Mouse (Mus musculus) kidney, postnatal 0 days (tissue): ENCODE measurements around the gene Sfta2. TPM values are rescaled to one million over a fixed set of nuclear protein-coding genes. Genes with fewer than 3 reads are reported as not detected.
A peak's percentile ranks its signal among the peaks of the same experiment; 100 is the strongest.

Experiments
- ATAC-seq: fragments of 200-750 bp; cut with Nextera tagmentation; replicated peaks from 2 replicates; pipeline ENCODE4 v1.8.0; 2017; ENCODE audit warnings: low read depth, moderate number of reproducible peaks, moderate TSS enrichment, moderate library complexity; ENCODE audit not compliant: low FRiP score
- DNase-seq: peaks from one replicate; pipeline ENCODE4 v3.0.0-alpha.2; 2016; ENCODE audit warnings: low spot score
- H3K27ac ChIP-seq: fragments of 300-500 bp; sonication (generic); 2 replicates; pipeline ENCODE4 v1.5.1; 2014; ENCODE audit warnings: mild to moderate bottlenecking
- H3K27me3 ChIP-seq: fragments of 300-500 bp; sonication (generic); 2 replicates; pipeline ENCODE4 v1.6.1; 2014; ENCODE audit warnings: low read length, mixed read lengths; ENCODE audit not compliant: insufficient read depth
- H3K36me3 ChIP-seq: fragments of 300-500 bp; sonication (generic); 2 replicates; pipeline ENCODE4 v1.6.1; 2014; ENCODE audit warnings: low read length, mixed read lengths; ENCODE audit not compliant: insufficient read depth
- H3K4me1 ChIP-seq: fragments of 300-500 bp; sonication (generic); replicated peaks from 2 replicates; pipeline ENCODE4 v1.6.1; 2014; ENCODE audit warnings: antibody characterized with exemption, low read length, mixed read lengths; ENCODE audit not compliant: insufficient read depth
- H3K4me2 ChIP-seq: fragments of 300-500 bp; sonication (generic); 2 replicates; pipeline ENCODE4 v1.6.1; 2014; ENCODE audit warnings: mild to moderate bottlenecking, low read length, moderate library complexity, mixed read lengths
- H3K4me3 ChIP-seq: fragments of 300-500 bp; sonication (generic); replicated peaks from 2 replicates; pipeline ENCODE4 v1.5.1; 2014; ENCODE audit warnings: low read depth, low read length
- H3K9ac ChIP-seq: fragments of 300-500 bp; sonication (generic); 2 replicates; pipeline ENCODE4 v1.6.1; 2014; ENCODE audit warnings: low read depth, low read length
- H3K9me3 ChIP-seq: fragments of 300-500 bp; sonication (generic); replicated peaks from 2 replicates; pipeline ENCODE4 v1.6.1; 2016; ENCODE audit warnings: low read length, inconsistent platforms, mixed read lengths
- CTCF ChIP-seq: IDR thresholded peaks from 2 replicates; pipeline ENCODE4 v1.5.1; 2016; ENCODE audit warnings: antibody characterized with exemption, low read depth, mild to moderate bottlenecking, moderate library complexity
- WGBS: fragments of 180-500 bp; shearing (Covaris S2); extraction: QIAGEN DNeasy Blood & Tissue Kit; methylation state at CpG from one replicate; pipeline ENCODE4 v1.1.7; 2014; 5-methylcytosine and 5-hydroxymethylcytosine counted together
- polyA plus RNA-seq: library from polyadenylated mRNA; unstranded; fragments of >200 nt; fragmentation: Nextera tagmentation; extraction: Ambion mirVana; gene quantifications from 2 replicates; pipeline ENCODE4 v1.2.1, GENCODE M21; 2015

Sfta2 gene
- polyA plus RNA-seq, 1 experiment from 2014 or later: 5.0 TPM

DNA sequence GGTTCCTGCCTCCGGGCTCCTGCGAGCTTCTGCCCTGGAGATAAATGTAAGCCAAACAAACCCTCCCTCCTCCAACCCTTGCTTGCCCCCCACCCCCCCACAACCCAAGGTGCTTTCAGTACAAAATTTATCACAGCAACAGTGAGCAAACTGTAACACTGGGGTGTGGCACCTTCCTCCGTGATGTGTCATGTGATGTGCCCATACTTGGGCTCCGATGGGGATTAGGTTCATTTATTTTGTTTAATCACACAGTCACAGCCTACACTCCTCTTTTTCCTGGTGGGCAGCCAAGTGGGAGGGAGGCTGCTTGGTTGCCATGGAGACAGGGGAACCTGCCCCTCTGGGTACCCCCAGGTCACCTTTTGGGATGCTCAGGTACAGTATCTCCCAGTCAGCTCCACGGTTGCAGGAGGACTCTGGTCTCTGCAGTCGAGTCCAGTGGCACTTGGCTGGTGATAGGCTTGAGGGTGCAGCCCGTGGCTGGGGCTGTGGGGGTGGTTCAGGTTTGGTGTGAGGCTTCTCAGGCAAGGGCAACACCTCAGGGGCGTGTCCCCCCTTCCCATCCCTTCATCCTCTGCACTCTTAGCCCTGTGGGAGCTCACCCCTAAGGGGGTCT lies 496 bp downstream of the Sfta2 start:
- Histone ChIP-seq H3K27me3 (no peaks in the 10 kb centered on the region), H3K4me1 (no peaks in the 10 kb centered on the region), H3K4me2 (0 out of 2 replicates have a peak overlapping the region, but pooled peaks have one; percentile 24), H3K36me3 (no peaks in the 10 kb centered on the region), H3K9me3 (no peaks in the 10 kb centered on the region), H3K27ac (no peak overlapping the region), H3K9ac (no peak overlapping the region), H3K4me3 (no peak overlapping the region)
- WGBS: 31% methylated on average over 8 of the region's 8 CpGs
- no peak for ATAC-seq
- DNase-seq: no peak
- TF ChIP-seq CTCF: no peak

DNA sequence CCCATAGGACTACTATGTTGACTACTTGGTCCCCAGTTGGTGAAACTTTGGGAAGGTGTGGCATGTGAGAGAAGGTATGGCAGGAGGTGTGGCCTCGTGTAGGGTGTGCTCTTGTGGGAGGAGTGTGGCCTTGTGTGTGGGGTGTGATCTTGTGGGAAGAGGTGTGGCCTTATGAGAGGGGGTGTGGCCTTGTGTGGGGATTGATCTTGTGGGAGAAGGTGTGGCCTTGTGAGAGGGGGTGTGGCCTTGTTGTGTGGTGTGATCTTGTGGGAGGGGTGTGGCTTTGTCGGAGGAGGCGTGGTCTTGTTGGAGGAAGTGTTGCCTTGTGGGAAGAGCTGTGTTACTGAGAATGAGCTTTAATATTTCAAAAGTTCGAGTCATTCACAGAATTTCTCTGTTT lies 15.8 kb downstream of the Sfta2 start:
- DNase-seq (no peak), ATAC-seq (no peak)
- Histone ChIP-seq H3K4me1 (no peaks in the 10 kb centered on the region), H3K27ac (no peak overlapping the region), H3K4me3 (no peak overlapping the region), H3K36me3 (no peaks in the 10 kb centered on the region), H3K4me2 (no peak overlapping the region), H3K9me3 (no peaks in the 10 kb centered on the region), H3K27me3 (no peaks in the 10 kb centered on the region), H3K9ac (no peak overlapping the region)
- WGBS: 78% methylated on average over 4 of the region's 4 CpGs
- TF ChIP-seq CTCF: no peak

- Histone ChIP-seq H3K9ac (no peak within 1 kb of the TSS), H3K4me3 (no peak within 1 kb of the TSS), H3K9me3 (no peaks in the 10 kb centered on the region), H3K27me3 (no peaks in the 10 kb centered on the region), H3K36me3 (no peaks in the 10 kb centered on the region), H3K4me2 (no peak within 1 kb of the TSS), H3K27ac (no peak within 1 kb of the TSS), H3K4me1 (no peaks in the 10 kb centered on the region)
- no peak for TF ChIP-seq CTCF
- ATAC-seq (no peak), DNase-seq (no peak)
- WGBS: 80% methylated on average over 7 of the region's 7 CpGs
These were observed 25.2 kb downstream of the Sfta2 start, which contains the start of gene Gm9573 for GRCm38 (mm10) chr17:35626537-35626936. Gene Gm9573 (minus strand): TSS chr17:35626637.

- WGBS: 17% methylated on average over 1 of the region's 1 CpGs
- DNase-seq (peak; percentile 74), ATAC-seq (peak; percentile 73; the same call in 1 of the 2 replicates)
- no peak overlapping the region for H3K9ac ChIP-seq
- H3K4me1 ChIP-seq: no peaks in the 10 kb centered on the region
- H3K27ac ChIP-seq: no peak overlapping the region
- H3K27me3 ChIP-seq: no peaks in the 10 kb centered on the region
- H3K36me3 ChIP-seq: no peaks in the 10 kb centered on the region
- H3K9me3 ChIP-seq: no peaks in the 10 kb centered on the region
- TF ChIP-seq CTCF: peak; percentile 78
- no peak overlapping the region for H3K4me3 ChIP-seq
- H3K4me2 ChIP-seq: no peak overlapping the region
These were observed 32.6 kb downstream of the Sfta2 start for GRCm38 (mm10) chr17:35633992-35634391.

- H3K9ac ChIP-seq: no peak overlapping the region
- H3K36me3 ChIP-seq: no peaks in the 10 kb centered on the region
- no peak for ATAC-seq
- H3K27me3 ChIP-seq: no peaks in the 10 kb centered on the region
- no peak overlapping the region for H3K4me2 ChIP-seq
- H3K27ac ChIP-seq: no peak overlapping the region
- peak; percentile 11; the same call in 1 of the 2 replicates for TF ChIP-seq CTCF
- no peak overlapping the region for H3K4me3 ChIP-seq
- no peak for DNase-seq
- H3K4me1 ChIP-seq: no peaks in the 10 kb centered on the region
- H3K9me3 ChIP-seq: no peaks in the 10 kb centered on the region
- WGBS: 92% methylated on average over 3 of the region's 3 CpGs
These were observed 33.9 kb downstream of the Sfta2 start for GRCm38 (mm10) chr17:35635202-35635601.

DNA sequence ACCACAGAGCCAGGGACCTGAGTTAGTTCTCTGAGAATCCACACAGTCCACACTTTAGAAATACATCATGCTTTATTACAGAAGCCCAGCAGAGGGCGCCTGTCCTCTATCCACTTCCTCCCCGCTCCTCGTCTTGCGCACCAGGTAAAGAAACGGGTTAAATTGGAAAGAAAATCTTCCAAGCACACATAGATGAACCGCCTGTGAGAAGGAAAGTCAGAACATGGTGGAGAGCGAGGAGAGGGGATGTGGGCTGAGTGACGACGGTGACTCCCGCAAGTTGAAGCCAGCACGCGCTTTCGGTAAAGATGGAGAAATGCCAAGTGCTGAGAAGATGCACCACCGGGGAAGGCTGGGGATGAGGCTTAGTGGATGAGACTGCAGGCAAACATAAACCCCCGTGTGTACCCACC lies 34.4 kb downstream of the Sfta2 start:
- Histone ChIP-seq H3K4me3 (peak overlapping the region; percentile 33), H3K4me1 (no peaks in the 10 kb centered on the region), H3K27me3 (no peaks in the 10 kb centered on the region), H3K9ac (no peak overlapping the region), H3K36me3 (no peaks in the 10 kb centered on the region), H3K9me3 (no peaks in the 10 kb centered on the region), H3K4me2 (peak overlapping the region; percentile 65), H3K27ac (no peak overlapping the region)
- TF ChIP-seq CTCF: peak; percentile 89
- DNase-seq (peak; percentile 90), ATAC-seq (no peak)
- 1% methylated on average over 15 of the region's 15 CpGs for WGBS

DNA sequence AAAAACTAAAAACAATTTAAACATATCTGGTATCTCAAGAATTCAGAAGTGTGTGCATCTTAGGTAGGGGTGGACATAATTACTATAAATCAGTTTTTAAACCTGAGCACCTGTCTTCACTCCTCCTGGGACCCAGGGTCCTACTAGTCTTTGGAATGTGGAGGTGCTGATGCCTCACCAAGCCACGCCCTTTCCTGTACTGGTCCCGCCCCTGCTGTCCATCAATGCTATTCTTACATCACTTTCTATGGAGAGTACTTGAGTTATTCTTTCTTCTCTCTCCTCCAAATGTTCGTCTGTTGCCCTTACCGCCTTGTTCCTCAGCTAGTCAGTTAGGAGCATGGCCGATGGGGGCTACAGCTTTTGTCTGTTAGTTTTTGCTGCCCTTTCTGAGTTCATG lies 35.0 kb downstream of the Sfta2 start:
- H3K9ac ChIP-seq: no peak overlapping the region
- H3K27me3 ChIP-seq: no peaks in the 10 kb centered on the region
- DNase-seq (peak; percentile 51), ATAC-seq (no peak)
- H3K36me3 ChIP-seq: no peaks in the 10 kb centered on the region
- 39% methylated on average over 5 of the region's 5 CpGs for WGBS
- H3K9me3 ChIP-seq: no peaks in the 10 kb centered on the region
- no peak overlapping the region for H3K4me2 ChIP-seq
- no peak overlapping the region for H3K4me3 ChIP-seq
- no peak for TF ChIP-seq CTCF
- no peak overlapping the region for H3K27ac ChIP-seq
- no peaks in the 10 kb centered on the region for H3K4me1 ChIP-seq
